Mouse (Mus musculus): Measurements from ENCODE around the gene Abhd6. TPM values are rescaled to one million over a fixed set of nuclear protein-coding genes. Genes with fewer than 3 reads are reported as not detected.

The Abhd6 gene
- polyA plus RNA-seq, 1 experiment from 2014 or later = 26.9 TPM

DNA sequence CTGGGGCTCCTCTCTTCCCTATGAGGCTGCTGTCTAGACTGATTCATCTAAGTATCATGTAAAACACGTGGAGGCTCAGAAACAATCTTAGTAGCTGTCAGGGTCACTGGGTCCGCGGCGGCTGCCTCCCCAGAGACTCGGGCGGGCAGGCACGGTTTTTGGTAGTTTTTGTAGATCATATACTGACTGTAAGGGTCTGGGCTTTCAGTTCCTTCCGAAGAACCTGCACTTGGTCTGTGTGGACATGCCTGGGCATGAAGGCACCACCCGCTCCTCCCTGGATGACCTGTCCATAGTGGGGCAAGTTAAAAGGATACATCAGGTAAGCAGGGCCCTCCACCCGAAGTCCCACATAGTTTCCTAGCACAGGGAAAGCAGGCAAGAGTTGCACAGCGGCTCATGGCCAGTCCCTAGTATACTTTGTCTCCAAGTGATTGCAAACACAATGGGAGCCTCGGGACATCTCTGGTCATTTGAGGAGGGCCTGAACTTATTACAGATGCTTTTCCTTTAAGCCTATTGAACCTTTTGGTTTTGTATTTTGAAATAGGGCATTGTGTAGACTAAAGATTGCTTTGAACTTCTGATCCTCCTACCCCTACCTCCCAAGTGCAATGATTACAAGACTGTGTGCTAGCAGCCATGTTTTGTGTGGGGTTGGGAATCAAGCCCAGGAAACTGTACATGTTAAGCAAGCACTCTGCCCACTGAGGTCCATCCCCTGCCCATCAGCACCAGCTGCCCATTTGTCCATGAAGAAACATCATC is 38.4 kb downstream of the Abhd6 start:
- CTCF ChIA-PET = interaction anchor here (0.6 to 1.0 kb wide), 3 partner anchors 10 to 29 kb away, joined by 3 read pairs; no protein-coding TSS in a partner anchor
- DNase-seq (ENCODE audit: low read depth, low spot score) (no peak), ATAC-seq (no peak)
- H3K27me3 ChIP-seq = no peaks in the 10 kb centered on the region
- TF ChIP-seq CTCF (IDR thresholded peaks at IDR 0.05) = no peak
- POLR2A ChIA-PET = no interaction called here
- in situ Hi-C loops (cut with MboI; ENCODE audit: low pct_unique_long_range_greater_than_20kb) = loop anchor here (5.0 kb wide), 1 partner anchor 39 kb away; the partner anchor contains the start of gene Abhd6

DNA sequence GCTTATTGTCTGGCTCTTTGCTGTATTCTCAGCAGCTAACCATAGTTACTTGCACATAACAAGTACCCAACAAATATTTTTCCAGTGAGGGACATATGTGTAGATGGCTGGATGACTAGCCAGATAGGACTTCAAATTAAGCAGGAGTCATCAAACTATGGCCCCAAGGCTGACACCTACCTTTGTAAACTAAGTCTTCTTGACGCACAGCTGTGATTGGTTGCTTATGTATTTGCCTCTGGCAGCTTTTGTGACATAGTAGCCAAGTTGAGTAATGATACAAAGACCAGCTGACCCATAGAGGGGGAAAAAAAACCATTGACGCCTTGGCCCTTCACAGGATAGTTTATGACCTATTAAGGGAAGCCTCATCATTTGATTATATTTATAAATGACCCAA is 39.4 kb downstream of the Abhd6 start:
- CTCF ChIA-PET = interaction anchor here (0.9 to 3.4 kb wide), 4 partner anchors 30 to 78 kb away, joined by 3 to 25 read pairs (median 8); no protein-coding TSS in a partner anchor
- DNase-seq (ENCODE audit: low read depth, low spot score) (no peak), ATAC-seq (no peak)
- H3K27me3 ChIP-seq = no peaks in the 10 kb centered on the region
- POLR2A ChIA-PET = no interaction called here
- in situ Hi-C loops (cut with MboI; ENCODE audit: low pct_unique_long_range_greater_than_20kb) = loop anchor here (5.0 kb wide), 1 partner anchor 40 kb away; the partner anchor contains the start of gene Abhd6
- no peak for TF ChIP-seq CTCF (IDR thresholded peaks at IDR 0.05)

DNA sequence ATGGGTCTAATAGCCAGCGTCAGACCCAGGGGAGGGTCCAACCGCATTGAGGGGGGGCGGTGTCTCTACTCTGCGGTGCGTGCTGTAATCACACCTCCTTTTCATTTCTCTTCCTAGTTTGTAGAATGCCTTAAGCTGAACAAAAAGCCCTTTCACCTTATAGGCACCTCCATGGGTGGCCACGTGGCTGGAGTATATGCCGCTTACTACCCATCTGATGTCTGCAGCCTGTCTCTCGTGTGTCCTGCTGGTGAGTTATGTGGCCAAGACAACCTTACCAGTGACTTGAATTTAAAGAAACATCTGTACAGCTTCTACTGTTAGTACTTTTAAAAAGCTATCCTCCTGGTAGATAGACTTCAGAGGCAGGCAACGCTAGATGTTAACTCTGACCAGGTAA is 39.9 kb downstream of the Abhd6 start:
- ChIA-PET POLR2A (no interaction called here), CTCF (interaction anchor here (1.4 to 3.4 kb wide), 3 partner anchors 39 to 78 kb away, joined by 4 to 25 read pairs (median 13); no protein-coding TSS in a partner anchor)
- DNase-seq (ENCODE audit: low read depth, low spot score) (no peak), ATAC-seq (no peak)
- in situ Hi-C loops (cut with MboI; ENCODE audit: low pct_unique_long_range_greater_than_20kb) = loop anchor here (5.0 kb wide), 1 partner anchor 40 kb away; the partner anchor contains the start of gene Abhd6
- no peaks in the 10 kb centered on the region for H3K27me3 ChIP-seq
- no peak for TF ChIP-seq CTCF (IDR thresholded peaks at IDR 0.05)

DNA sequence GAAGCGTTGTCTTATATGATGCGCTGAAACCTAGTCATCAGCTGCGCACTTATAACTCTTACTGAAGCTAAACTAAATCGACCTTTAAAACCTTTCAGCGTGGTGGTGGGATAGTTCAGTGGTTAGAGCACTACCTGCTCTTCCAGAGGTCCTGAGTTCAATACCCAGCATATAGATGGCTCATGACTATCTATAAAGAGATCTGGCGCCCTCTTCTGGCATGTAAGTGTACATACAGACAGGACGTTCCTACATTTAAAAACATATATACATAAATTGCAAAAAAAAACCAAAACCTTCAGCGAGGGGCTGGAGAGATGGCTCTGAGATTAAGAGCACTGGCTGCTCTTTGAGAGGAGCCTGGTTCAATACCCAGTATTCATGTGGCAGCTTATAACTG is 41.6 kb downstream of the Abhd6 start:
- peak; percentile 56 for TF ChIP-seq CTCF (IDR thresholded peaks at IDR 0.05)
- DNase-seq (ENCODE audit: low read depth, low spot score) (no peak), ATAC-seq (no peak)
- in situ Hi-C loops (cut with MboI; ENCODE audit: low pct_unique_long_range_greater_than_20kb) = loop anchor here (5.0 kb wide), 1 partner anchor 42 kb away; the partner anchor contains the start of gene Abhd6
- H3K27me3 ChIP-seq = no peaks in the 10 kb centered on the region
- POLR2A ChIA-PET = no interaction called here
- CTCF ChIA-PET = interaction anchor here (0.6 to 3.4 kb wide), 5 partner anchors 28 to 80 kb away, joined by 3 to 25 read pairs (median 3); no protein-coding TSS in a partner anchor

DNA sequence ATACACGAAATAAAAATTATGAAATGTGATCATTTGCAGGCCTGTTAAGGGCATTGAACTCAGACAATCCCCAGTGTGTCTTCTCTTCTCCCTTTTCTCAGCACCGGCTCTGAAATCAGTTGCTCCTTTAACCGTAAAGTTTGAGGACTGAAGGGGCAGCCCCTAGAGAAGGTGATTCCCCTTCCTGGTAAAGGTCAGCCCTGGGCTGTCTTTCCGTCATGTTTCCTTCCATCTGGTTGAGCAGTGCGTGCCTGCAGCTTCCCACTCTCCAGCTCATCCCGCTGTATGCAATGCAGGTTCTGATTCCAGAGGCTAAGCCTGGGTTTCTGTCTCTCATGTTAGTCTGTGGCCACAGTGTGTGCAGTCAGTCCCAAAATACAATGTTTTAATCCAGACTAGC is 42.1 kb downstream of the Abhd6 start:
- TF ChIP-seq CTCF (IDR thresholded peaks at IDR 0.05) = no peak
- no peak for DNase-seq (ENCODE audit: low read depth, low spot score)
- ChIA-PET CTCF (interaction anchor here (3.1 to 3.4 kb wide), 2 partner anchors 48 to 80 kb away, joined by 13 to 25 read pairs; no protein-coding TSS in a partner anchor), POLR2A (no interaction called here)
- H3K27me3 ChIP-seq = no peaks in the 10 kb centered on the region
- ATAC-seq = no peak
- in situ Hi-C loops (cut with MboI; ENCODE audit: low pct_unique_long_range_greater_than_20kb) = loop anchor here (5.0 kb wide), 2 partner anchors 42 to 82 kb away; partner anchors contain the start of gene Abhd6

GRCm38 (mm10) chr14:8045187-8045846 is 42.6 kb downstream of the Abhd6 start:
- ATAC-seq (no peak), DNase-seq (ENCODE audit: low read depth, low spot score) (no peak)
- ChIA-PET POLR2A (no interaction called here), CTCF (interaction anchor here (3.4 kb wide), 1 partner anchor 48 kb away, joined by 25 read pairs; no protein-coding TSS in a partner anchor)
- no peak for TF ChIP-seq CTCF (IDR thresholded peaks at IDR 0.05)
- in situ Hi-C loops (cut with MboI; ENCODE audit: low pct_unique_long_range_greater_than_20kb) = loop anchor here (5.0 kb wide), 1 partner anchor 83 kb away; no protein-coding TSS in a partner anchor
- H3K27me3 ChIP-seq = no peaks in the 10 kb centered on the region

- no peak for DNase-seq (ENCODE audit: low read depth, low spot score)
- ChIA-PET CTCF (interaction anchor here (1.0 kb wide), 1 partner anchor 50 kb away, joined by 6 read pairs; no protein-coding TSS in a partner anchor), POLR2A (no interaction called here)
- no peaks in the 10 kb centered on the region for H3K27me3 ChIP-seq
- no peak for TF ChIP-seq CTCF (IDR thresholded peaks at IDR 0.05)
- no peak for ATAC-seq
- in situ Hi-C loops (cut with MboI; ENCODE audit: low pct_unique_long_range_greater_than_20kb) = loop anchor here (5.0 kb wide), 1 partner anchor 85 kb away; no protein-coding TSS in a partner anchor
Measured at GRCm38 (mm10) chr14:8046839-8047238, 44.1 kb downstream of the Abhd6 start.

GRCm38 (mm10) chr14:8049334-8049733 is 46.6 kb downstream of the Abhd6 start:
- ATAC-seq (no peak), DNase-seq (ENCODE audit: low read depth, low spot score) (no peak)
- CTCF ChIA-PET = no interaction called here
- in situ Hi-C loops (cut with MboI; ENCODE audit: low pct_unique_long_range_greater_than_20kb) = loop anchor here (5.0 kb wide), 1 partner anchor 87 kb away; no protein-coding TSS in a partner anchor
- H3K27me3 ChIP-seq = no peaks in the 10 kb centered on the region
- no peak for TF ChIP-seq CTCF (IDR thresholded peaks at IDR 0.05)
- POLR2A ChIA-PET = no interaction called here

DNA sequence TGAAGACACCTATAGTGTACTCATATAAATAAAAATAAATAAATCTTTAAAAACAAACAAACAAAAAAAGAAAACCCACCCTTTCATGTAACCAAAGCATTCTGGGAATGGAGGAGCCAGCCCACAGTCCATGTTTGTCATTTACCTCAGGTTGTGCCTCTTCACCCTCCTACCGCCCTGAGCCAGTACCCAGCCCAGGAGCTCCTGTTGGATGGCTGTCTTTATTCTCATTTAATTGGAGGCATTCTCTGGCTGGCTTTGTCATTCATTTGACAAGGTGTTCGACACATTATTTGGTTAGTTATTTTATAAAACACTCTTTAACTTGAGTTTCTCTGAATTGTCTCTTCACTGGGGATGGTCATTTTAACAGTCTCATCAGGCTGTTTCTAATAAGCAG is 49.2 kb downstream of the Abhd6 start:
- ATAC-seq = no peak
- in situ Hi-C loops (cut with MboI; ENCODE audit: low pct_unique_long_range_greater_than_20kb) = no loop called here
- POLR2A ChIA-PET = no interaction called here

DNA sequence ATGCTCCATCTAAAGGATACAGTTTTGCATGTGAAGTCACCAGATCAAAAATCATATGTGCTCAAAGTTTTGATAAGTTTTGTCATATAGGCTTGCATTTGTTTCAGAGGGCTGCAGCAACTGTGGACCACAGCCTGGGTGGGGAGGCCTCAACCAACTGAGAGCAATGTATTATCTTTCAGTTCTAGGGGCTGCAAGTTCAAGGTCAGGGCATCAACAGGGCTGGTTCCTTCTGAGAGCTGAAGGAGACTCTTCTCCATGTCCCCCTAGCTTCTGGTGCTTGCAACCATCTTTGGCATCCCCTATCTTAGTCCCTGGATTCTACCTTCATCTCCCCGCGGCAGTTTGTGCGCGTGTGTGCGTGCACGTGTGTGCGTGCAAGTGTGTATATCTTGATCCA is 50.0 kb downstream of the Abhd6 start:
- TF ChIP-seq CTCF (IDR thresholded peaks at IDR 0.05) = no peak
- DNase-seq (ENCODE audit: low read depth, low spot score) = no peak
- ChIA-PET POLR2A (no interaction called here), CTCF (interaction anchor here (1.1 kb wide), 1 partner anchor 55 kb away, joined by 4 read pairs; no protein-coding TSS in a partner anchor)
- H3K27me3 ChIP-seq = no peaks in the 10 kb centered on the region
- in situ Hi-C loops (cut with MboI; ENCODE audit: low pct_unique_long_range_greater_than_20kb) = no loop called here
- no peak for ATAC-seq

More for the DNA sequence above, 49.2 kb downstream of the Abhd6 start:
- no peak for TF ChIP-seq CTCF (IDR thresholded peaks at IDR 0.05)
- CTCF ChIA-PET = no interaction called here
- no peak for DNase-seq (ENCODE audit: low read depth, low spot score)
- no peaks in the 10 kb centered on the region for H3K27me3 ChIP-seq
